Mouse (Mus musculus) embryonic facial prominence, embryonic 11.5 days (tissue): ENCODE measurements around the gene Prdx5. TPM values are rescaled to one million over a fixed set of nuclear protein-coding genes. Genes with fewer than 3 reads are reported as not detected.

Experiments
- ATAC-seq: fragments of 200-750 bp; cut with Nextera tagmentation; replicated peaks from 2 replicates; pipeline ENCODE4 v1.8.0; 2017; ENCODE audit warnings: low read depth; ENCODE audit not compliant: insufficient number of reproducible peaks, low FRiP score, low TSS enrichment
- DNase-seq: peaks from one replicate; pipeline ENCODE4 v3.0.0-alpha.2; 2015; ENCODE audit warnings: low spot score
- H3K27ac ChIP-seq: fragments of 300-500 bp; sonication (generic); replicated peaks from 2 replicates; pipeline ENCODE4 v1.5.1; 2014; ENCODE audit warnings: mild to moderate bottlenecking, low read depth, low read length, control low read depth
- H3K27me3 ChIP-seq: fragments of 300-500 bp; sonication (generic); 2 replicates; pipeline ENCODE4 v1.6.1; 2014; ENCODE audit warnings: mild to moderate bottlenecking, low read length, moderate library complexity, mixed read lengths; ENCODE audit not compliant: control insufficient read depth, insufficient read depth
- H3K36me3 ChIP-seq: fragments of 300-500 bp; sonication (generic); replicated peaks from 2 replicates; pipeline ENCODE4 v1.6.1; 2014; ENCODE audit warnings: low read depth, mild to moderate bottlenecking, low read length, moderate library complexity, mixed read lengths; ENCODE audit not compliant: control insufficient read depth, insufficient read depth
- H3K4me1 ChIP-seq: fragments of 300-500 bp; sonication (generic); 2 replicates; pipeline ENCODE4 v1.6.1; 2014; ENCODE audit warnings: low read length, mixed read lengths; ENCODE audit not compliant: control insufficient read depth, insufficient read depth
- H3K4me2 ChIP-seq: fragments of 300-500 bp; sonication (generic); 2 replicates; pipeline ENCODE4 v1.6.1; 2014; ENCODE audit warnings: low read depth, mild to moderate bottlenecking, control low read depth, low read length, moderate library complexity
- H3K4me3 ChIP-seq: fragments of 300-500 bp; sonication (generic); 2 replicates; pipeline ENCODE4 v1.5.1; 2014; ENCODE audit warnings: low read depth, low read length, control low read depth
- H3K9ac ChIP-seq: fragments of 300-500 bp; sonication (generic); replicated peaks from 2 replicates; pipeline ENCODE4 v1.6.1; 2014; ENCODE audit warnings: mild to moderate bottlenecking, control low read depth, low read length
- H3K9me3 ChIP-seq: fragments of 300-500 bp; sonication (generic); replicated peaks from 2 replicates; pipeline ENCODE4 v1.6.1; 2016; ENCODE audit warnings: mild to moderate bottlenecking, low read length, inconsistent platforms, mixed read lengths; ENCODE audit not compliant: control insufficient read depth
- WGBS: fragments of 180-500 bp; shearing (Covaris S2); extraction: QIAGEN DNeasy Blood & Tissue Kit; methylation state at CpG from one replicate; pipeline ENCODE4 v1.1.7; 2014; 5-methylcytosine and 5-hydroxymethylcytosine counted together
- polyA plus RNA-seq: library from polyadenylated mRNA; unstranded; fragments of >200 nt; fragmentation: Nextera tagmentation; extraction: Ambion mirVana; gene quantifications from 2 replicates; pipeline ENCODE4 v1.2.1, GENCODE M21; 2014

The Prdx5 gene
- polyA plus RNA-seq, 1 experiment from 2014 or later = 110 TPM

- H3K4me1 ChIP-seq = peaks cover 10% of the 10 kb centered on the region; the same call in 1 of the 2 replicates
- H3K9me3 ChIP-seq = peaks cover 3% of the 10 kb centered on the region; the same call in 1 of the 2 replicates
- 2% methylated on average over 9 of the region's 9 CpGs for WGBS
- H3K27ac ChIP-seq = no peak within 1 kb of the TSS
- H3K27me3 ChIP-seq = peaks cover 57% of the 10 kb centered on the region
- ATAC-seq (no peak), DNase-seq (no peak)
- peak within 1 kb of the TSS; percentile 12 for H3K4me3 ChIP-seq
- H3K9ac ChIP-seq = no peak within 1 kb of the TSS
- H3K36me3 ChIP-seq = no peaks in the 10 kb centered on the region
- no peak within 1 kb of the TSS for H3K4me2 ChIP-seq
Measured at GRCm38 (mm10) chr19:6925307-6925573, 15.3 kb upstream of the Prdx5 start, which contains the start of gene Catsperz. Gene Catsperz, minus strand, starts transcription at chr19:6925380.

GRCm38 (mm10) chr19:6924461-6925306 lies 14.8 kb upstream of the Prdx5 start:
- Histone ChIP-seq H3K9ac (no peak overlapping the region), H3K4me1 (peaks cover 10% of the 10 kb centered on the region; the same call in 1 of the 2 replicates), H3K4me3 (peak overlapping the region; percentile 7; the same call in 1 of the 2 replicates), H3K27me3 (peaks cover 54% of the 10 kb centered on the region), H3K4me2 (no peak overlapping the region), H3K27ac (no peak overlapping the region), H3K9me3 (peaks cover 3% of the 10 kb centered on the region; the same call in 1 of the 2 replicates), H3K36me3 (no peaks in the 10 kb centered on the region)
- 3% methylated on average over 39 of the region's 39 CpGs for WGBS
- ATAC-seq (no peak), DNase-seq (peak; percentile 88)

GRCm38 (mm10) chr19:6922901-6923735 lies 13.2 kb upstream of the Prdx5 start:
- no peak overlapping the region for H3K9ac ChIP-seq
- H3K9me3 ChIP-seq = peaks cover 3% of the 10 kb centered on the region; the same call in 1 of the 2 replicates
- 61% methylated on average over 6 of the region's 6 CpGs for WGBS
- no peak overlapping the region for H3K4me3 ChIP-seq
- no peak for ATAC-seq
- no peak overlapping the region for H3K27ac ChIP-seq
- H3K27me3 ChIP-seq = peaks cover 46% of the 10 kb centered on the region
- no peak for DNase-seq
- no peaks in the 10 kb centered on the region for H3K36me3 ChIP-seq
- H3K4me1 ChIP-seq = peaks cover 10% of the 10 kb centered on the region; the same call in 1 of the 2 replicates
- no peak overlapping the region for H3K4me2 ChIP-seq

GRCm38 (mm10) chr19:6921647-6922567 lies 12.0 kb upstream of the Prdx5 start, which contains the start of gene Esrra:
Gene Esrra, minus strand, starts transcription at chr19:6921813.
- Histone ChIP-seq H3K9me3 (peaks cover 3% of the 10 kb centered on the region; the same call in 1 of the 2 replicates), H3K9ac (peak within 1 kb of the TSS; percentile 67), H3K36me3 (no peaks in the 10 kb centered on the region), H3K27ac (peak within 1 kb of the TSS; percentile 60), H3K4me2 (peak within 1 kb of the TSS; percentile 88), H3K4me3 (peak within 1 kb of the TSS; percentile 66), H3K4me1 (peaks cover 10% of the 10 kb centered on the region; the same call in 1 of the 2 replicates), H3K27me3 (peaks cover 34% of the 10 kb centered on the region)
- DNase-seq (peak; percentile 100), ATAC-seq (peak; percentile 90)
- under 1% methylated on average over 63 of the region's 66 CpGs for WGBS

GRCm38 (mm10) chr19:6920741-6921636 lies 11.1 kb upstream of the Prdx5 start:
- peaks cover 24% of the 10 kb centered on the region for H3K27me3 ChIP-seq
- peak overlapping the region; percentile 60 for H3K27ac ChIP-seq
- no peaks in the 10 kb centered on the region for H3K9me3 ChIP-seq
- DNase-seq (peak; percentile 52), ATAC-seq (no peak; the same call in 1 of the 2 replicates)
- H3K4me3 ChIP-seq = peak overlapping the region; percentile 66
- peaks cover 6% of the 10 kb centered on the region; the same call in 1 of the 2 replicates for H3K4me1 ChIP-seq
- peak overlapping the region; percentile 88 for H3K4me2 ChIP-seq
- H3K9ac ChIP-seq = peak overlapping the region; percentile 67
- WGBS = 2% methylated on average over 42 of the region's 48 CpGs
- H3K36me3 ChIP-seq = no peaks in the 10 kb centered on the region

GRCm38 (mm10) chr19:6919876-6920740 lies 10.2 kb upstream of the Prdx5 start:
- peak overlapping the region; percentile 67 for H3K9ac ChIP-seq
- no peak for ATAC-seq
- peaks cover 17% of the 10 kb centered on the region for H3K27me3 ChIP-seq
- DNase-seq = peak; percentile 29
- no peak overlapping the region for H3K27ac ChIP-seq
- no peaks in the 10 kb centered on the region for H3K36me3 ChIP-seq
- peak overlapping the region; percentile 88 for H3K4me2 ChIP-seq
- peaks cover 6% of the 10 kb centered on the region; the same call in 1 of the 2 replicates for H3K4me1 ChIP-seq
- H3K4me3 ChIP-seq = peak overlapping the region; percentile 66
- WGBS = 51% methylated on average over 8 of the region's 8 CpGs
- no peaks in the 10 kb centered on the region for H3K9me3 ChIP-seq
